Comparison of ENCODE assay signal across 8 mouse cellular contexts in genomic region chr2:92987901-92988631, GRCm38 (mm10). TPM values are rescaled to one million over a fixed set of nuclear protein-coding genes. Genes with fewer than 3 reads are reported as not detected.
A peak's percentile ranks its signal among the peaks of the same experiment; 100 is the strongest.
DNase-seq lines count a peak whose midpoint lies in the region; ATAC-seq and TF ChIP-seq lines count a peak whose summit lies in the region.
"Had no signal": no experiment of that assay in that cellular context is flagged by ENCODE, and none has a peak within 500 bp of the region (broad histone marks: within the 10 kb centered on the region; RNA-seq: fewer than 3 reads in every experiment).

No protein-coding gene starts in this region.

- H3K4me3 ChIP-seq in hindbrain, embryonic 16.5 days (ENCODE audit: low read length), result no peak overlapping the region
- H3K4me3 ChIP-seq in small intestine, adult 2 months (ENCODE audit: low read depth, low read length), result peak overlapping the region; percentile 38
- H3K4me3 ChIP-seq: myocyte had no signal

- H3K27me3 ChIP-seq in hindbrain, embryonic 16.5 days (replicated peaks; ENCODE audit: control insufficient read depth, insufficient read depth, low read length), result no peaks in the 10 kb centered on the region
- H3K27me3 ChIP-seq in small intestine, adult 2 months (ENCODE audit: control insufficient read depth, insufficient read depth, low read length), result no peaks in the 10 kb centered on the region

- H3K36me3 ChIP-seq in hindbrain, embryonic 16.5 days (ENCODE audit: control insufficient read depth, insufficient read depth, low read length), result peaks cover 7% of the 10 kb centered on the region; the same call in 1 of the 2 replicates
- 0 out of 2 replicates have a peak, but pooled peaks cover 2% of the 10 kb centered on the region for H3K36me3 ChIP-seq in small intestine, adult 2 months (ENCODE audit: control insufficient read depth, insufficient read depth, low read length)

- no peaks in the 10 kb centered on the region for H3K9me3 ChIP-seq in hindbrain, embryonic 16.5 days (ENCODE audit: control insufficient read depth, low read length)

- H3K27ac ChIP-seq in hindbrain, embryonic 16.5 days (ENCODE audit: low read depth, low read length), result peak overlapping the region; percentile 67
- H3K27ac ChIP-seq in small intestine, adult 2 months (ENCODE audit: insufficient read depth, low read depth, low read length), result peak overlapping the region; percentile 59

- no peak for TF ChIP-seq POLR2A in small intestine, adult 2 months (IDR thresholded peaks at IDR 0.05; ENCODE audit: low read depth, low read length)

- peaks cover 10% of the 10 kb centered on the region for H3K4me1 ChIP-seq in hindbrain, embryonic 16.5 days (ENCODE audit: control insufficient read depth, insufficient read depth, low read depth, low read length)
- H3K4me1 ChIP-seq in small intestine, adult 2 months (ENCODE audit: control insufficient read depth, insufficient read depth, insufficient read length, low read length), result peaks cover 13% of the 10 kb centered on the region

- H3K4me2 ChIP-seq in hindbrain, embryonic 16.5 days (ENCODE audit: low read length), result 0 out of 2 replicates have a peak overlapping the region, but pooled peaks have one; percentile 27

- peak; percentile 33; the same call in 1 of the 2 replicates for TF ChIP-seq CTCF in small intestine, adult 2 months (IDR thresholded peaks at IDR 0.05; ENCODE audit: extremely low read depth, insufficient read length, insufficient replicate concordance, low read depth, low read length)

- peak; percentile 92 for ATAC-seq in hindbrain, embryonic 16.5 days
- ATAC-seq in megakaryocyte progenitor cell, adult 5-6 weeks (replicated peaks; ENCODE audit: poor library complexity), result peak; percentile 48

- H3K9ac ChIP-seq in hindbrain, embryonic 16.5 days (ENCODE audit: low read depth, low read length), result peak overlapping the region; percentile 43; the same call in 1 of the 2 replicates

- intact Hi-C loops in left cerebral cortex, postnatal 25 days (cut with DNase I), result no loop called here

- WGBS in hindbrain, embryonic 16.5 days, result 19% methylated on average over 16 of the region's 19 CpGs
- 19% methylated on average over 19 of the region's 19 CpGs for WGBS in small intestine, adult 2 months

- peak; percentile 77 for DNase-seq in adrenal gland, postnatal 10 days
- DNase-seq in cerebellum, postnatal 36 days, result peak; percentile 50 to 62
- DNase-seq in gastrocnemius, postnatal 10 days, result peak; percentile 71
- peak; percentile 56 to 61 for DNase-seq in left cerebral cortex, postnatal 25 days (ENCODE audit: low spot score in 2 of 2)

RNA-seq across cellular contexts. Expression of gene Prdm11, which starts 57.9 kb away (rescaled TPM):
- 10 to 100 TPM; 35.7 to 37.1 TPM for total RNA-seq in adrenal gland, postnatal 10 days (2021)
- 1 to 10 TPM; 3.2 to 3.4 TPM for total RNA-seq in gastrocnemius, postnatal 10 days (2021)
- 1.9 and 2.3 TPM in 2 replicates for polyA plus RNA-seq in hindbrain, embryonic 16.5 days (2015; fragmentation: Nextera tagmentation; extraction: Ambion mirVana)
- 10 to 100 TPM; 21.7 to 25.8 TPM for total RNA-seq in left cerebral cortex, postnatal 25 days (2021)
- total RNA-seq in megakaryocyte progenitor cell, adult 5-6 weeks (2015), result 3.5 and 5.1 TPM in 2 replicates
- total RNA-seq in megakaryocyte progenitor cell, adult 5-6 weeks (2017), result 4.6 and 5.6 TPM in 2 replicates
- polyA plus RNA-seq in small intestine, adult 2 months (2012; rRNA removed), result 1.7 and 2.6 TPM in 2 replicates
